Mouse (Mus musculus) CD4-positive, CD25-positive, alpha-beta regulatory T cell, adult 2 months (primary cell): ENCODE measurements around the gene 1110008L16Rik.
"Not testable (repeated sequence)": the region's sequence is repeated elsewhere in the genome, so short reads cannot be mapped to it uniquely, and the experiment has no call there.

Experiments
- DNase-seq: peaks from one replicate; pipeline ENCODE4 v3.0.0-alpha.2; 2012; ENCODE audit warnings: low read depth, low spot score

Gene 1110008L16Rik

GRCm38 (mm10) chr12:55338490-55338889 lies 39.1 kb downstream of the 1110008L16Rik start:
- not testable (repeated sequence) for DNase-seq

GRCm38 (mm10) chr12:55343045-55343444 lies 43.7 kb downstream of the 1110008L16Rik start:
- DNase-seq: not testable (repeated sequence)

GRCm38 (mm10) chr12:55343998-55344397 lies 44.6 kb downstream of the 1110008L16Rik start:
- DNase-seq: no peak

- no peak for DNase-seq
These were observed 45.2 kb downstream of the 1110008L16Rik start for GRCm38 (mm10) chr12:55344583-55344982.

- DNase-seq: no peak
These were observed 54.0 kb downstream of the 1110008L16Rik start for GRCm38 (mm10) chr12:55353423-55353822.

- DNase-seq: peak; percentile 74
These were observed 55.5 kb downstream of the 1110008L16Rik start for GRCm38 (mm10) chr12:55354904-55355303.

GRCm38 (mm10) chr12:55357303-55357702 lies 57.9 kb downstream of the 1110008L16Rik start:
- no peak for DNase-seq

- no peak for DNase-seq
These were observed 61.6 kb downstream of the 1110008L16Rik start for GRCm38 (mm10) chr12:55360929-55361328.

GRCm38 (mm10) chr12:55365083-55365482 lies 65.7 kb downstream of the 1110008L16Rik start:
- DNase-seq: no peak

GRCm38 (mm10) chr12:55372424-55373055 lies 73.2 kb downstream of the 1110008L16Rik start:
- DNase-seq: peak; percentile 68

GRCm38 (mm10) chr12:55376956-55377609 lies 77.7 kb downstream of the 1110008L16Rik start:
- no peak for DNase-seq

- no peak for DNase-seq
These were observed 78.2 kb downstream of the 1110008L16Rik start for GRCm38 (mm10) chr12:55377610-55377980.

- no peak for DNase-seq
These were observed 84.8 kb downstream of the 1110008L16Rik start, which contains the start of gene Psma6 for GRCm38 (mm10) chr12:55384023-55384749. Gene Psma6, plus strand, starts transcription at chr12:55384222.

- DNase-seq: no peak
These were observed 85.4 kb downstream of the 1110008L16Rik start for GRCm38 (mm10) chr12:55384826-55385225.

GRCm38 (mm10) chr12:55385931-55386330 lies 86.6 kb downstream of the 1110008L16Rik start:
- DNase-seq: no peak

GRCm38 (mm10) chr12:55386456-55386855 lies 87.1 kb downstream of the 1110008L16Rik start:
- peak; percentile 64 for DNase-seq

- DNase-seq: peak; percentile 13
These were observed 87.9 kb downstream of the 1110008L16Rik start for GRCm38 (mm10) chr12:55387083-55387787.

- DNase-seq: peak; percentile 63
These were observed 88.5 kb downstream of the 1110008L16Rik start for GRCm38 (mm10) chr12:55387788-55388465.

- DNase-seq: peak; percentile 91
These were observed 89.1 kb downstream of the 1110008L16Rik start for GRCm38 (mm10) chr12:55388478-55388877.

GRCm38 (mm10) chr12:55389132-55390081 lies 90.0 kb downstream of the 1110008L16Rik start:
- DNase-seq: peak; percentile 55
